Mouse (Mus musculus) cerebellum, adult 2 months (tissue): ENCODE results near the gene Hist1h1e. TPM values are rescaled to one million over a fixed set of nuclear protein-coding genes. Genes with fewer than 3 reads are reported as not detected.
A peak's percentile ranks its signal among the peaks of the same experiment; 100 is the strongest.
"Not testable (repeated sequence)": the region's sequence is repeated elsewhere in the genome, so short reads cannot be mapped to it uniquely, and the experiment has no call there.

Experiments
- DNase-seq, 2 experiments: peaks; one replicate each; pipeline ENCODE4 v3.0.0; 2021
- H3K27ac ChIP-seq: fragments of 200-500 bp; 2 replicates; pipeline ENCODE4 v1.5.1; 2012; ENCODE audit warnings: low read length, control low read depth, inconsistent platforms; ENCODE audit not compliant: insufficient read depth
- H3K27me3 ChIP-seq: fragments of 200-500 bp; 2 replicates; pipeline ENCODE4 v1.6.1; 2012; ENCODE audit warnings: inconsistent platforms, mild to moderate bottlenecking, low read length, moderate library complexity; ENCODE audit not compliant: control insufficient read depth, insufficient read depth
- H3K4me1 ChIP-seq: fragments of 200-500 bp; 2 replicates; pipeline ENCODE4 v1.6.1; 2011; ENCODE audit warnings: low read length; ENCODE audit not compliant: control insufficient read depth, insufficient read depth
- H3K4me3 ChIP-seq: fragments of 200-500 bp; replicated peaks from 2 replicates; pipeline ENCODE3; 2011; ENCODE audit warnings: mild to moderate bottlenecking, low read depth, low read length, control low read depth; ENCODE audit not compliant: insufficient read depth
- CTCF ChIP-seq: fragments of 200-500 bp; IDR thresholded peaks from 2 replicates; pipeline ENCODE4 v1.5.1; 2011; ENCODE audit warnings: low read depth, mild to moderate bottlenecking, control low read depth, low read length, moderate library complexity, borderline replicate concordance; ENCODE audit not compliant: insufficient read depth
- POLR2A ChIP-seq: fragments of 200-500 bp; IDR thresholded peaks from 2 replicates; pipeline ENCODE4 v1.6.1; 2011; ENCODE audit warnings: low read length, control low read depth, borderline replicate concordance; ENCODE audit not compliant: insufficient read depth
- WGBS: fragments of 180-500 bp; shearing (Covaris S2); methylation state at CpG from one replicate; pipeline ENCODE4 v1.1.7; 2018; 5-methylcytosine and 5-hydroxymethylcytosine counted together
- polyA plus RNA-seq: library from polyadenylated mRNA; depleted of rRNA; stranded (reverse); fragments of >200 nt; gene quantifications from 2 replicates; pipeline ENCODE4 v1.2.3, GENCODE M21; 2012; rRNA removed

Hist1h1e gene
- polyA plus RNA-seq, 1 experiment: 4.1 TPM

- 46% methylated on average over 2 of the region's 2 CpGs for WGBS
- no peaks in the 10 kb centered on the region for H3K27me3 ChIP-seq
- no peak overlapping the region for H3K4me3 ChIP-seq
- DNase-seq: no peak
- TF ChIP-seq CTCF: no peak
- TF ChIP-seq POLR2A: no peak
- H3K4me1 ChIP-seq: no peaks in the 10 kb centered on the region
- no peak overlapping the region for H3K27ac ChIP-seq
These were observed 49.9 kb downstream of the Hist1h1e start for GRCm38 (mm10) chr13:23572218-23573033.

GRCm38 (mm10) chr13:23571504-23572217 is 50.7 kb downstream of the Hist1h1e start:
- H3K4me1 ChIP-seq, DNase-seq, H3K27me3 ChIP-seq: not testable (repeated sequence)
- 2% methylated on average over 18 of the region's 34 CpGs for WGBS
- peak overlapping the region; percentile 58 for H3K4me3 ChIP-seq
- peak overlapping the region; percentile 77 for H3K27ac ChIP-seq

- DNase-seq: peak; percentile 78 to 88
- WGBS: under 1% methylated on average over 18 of the region's 18 CpGs
- Histone ChIP-seq H3K27ac (peak within 1 kb of the TSS; percentile 85), H3K4me3 (peak within 1 kb of the TSS; percentile 58), H3K4me1 (no peaks in the 10 kb centered on the region), H3K27me3 (no peaks in the 10 kb centered on the region)
- no peak for TF ChIP-seq CTCF
These were observed 51.3 kb downstream of the Hist1h1e start, which contains the start of the genes Hist1h2ae and Hist1h2bg for GRCm38 (mm10) chr13:23571022-23571503. Gene Hist1h2ae, minus strand, starts transcription at chr13:23571220. Gene Hist1h2bg, plus strand, starts transcription at chr13:23571396.

Other genes with a start within 250 kb of the Hist1h1e start
- gene Abt1, start 198.7 kb downstream of the Hist1h1e start, polyA plus RNA-seq: 9.8 and 10.7 TPM in 2 replicates
- 0.21 and 0.32 TPM in 2 replicates for gene Btn1a1, start 156.7 kb downstream of the Hist1h1e start, polyA plus RNA-seq
- 0.20 and 0.21 TPM in 2 replicates for gene Btn2a2, start 133.7 kb downstream of the Hist1h1e start, polyA plus RNA-seq
- 33.0 and 35.8 TPM in 2 replicates for gene Hist1h4h, start 91.5 kb downstream of the Hist1h1e start, polyA plus RNA-seq
- 0.60 and 2.4 TPM in 2 replicates for gene Hist1h2af, start 88.7 kb downstream of the Hist1h1e start, polyA plus RNA-seq
- 0.29 TPM in 1 of 2 replicates, not detected in the other for gene Hist1h3g, start 87.1 kb downstream of the Hist1h1e start, polyA plus RNA-seq
- gene Hist1h2bh, start 79.2 kb downstream of the Hist1h1e start, polyA plus RNA-seq: 0.33 and 0.34 TPM in 2 replicates
- 0.32 and 0.33 TPM in 2 replicates for gene Hist1h3f, start 78.5 kb downstream of the Hist1h1e start, polyA plus RNA-seq
- 4.7 and 7.0 TPM in 2 replicates for gene Hist1h4f, start 70.9 kb downstream of the Hist1h1e start, polyA plus RNA-seq
- 0.05 and 0.14 TPM in 2 replicates for gene Hist1h1d, start 69.3 kb downstream of the Hist1h1e start, polyA plus RNA-seq
- 1.5 and 3.2 TPM in 2 replicates for gene Hist1h3e, start 60.2 kb downstream of the Hist1h1e start, polyA plus RNA-seq
- 0.33 and 0.60 TPM in 2 replicates for gene Hist1h2ae, start 51.3 kb downstream of the Hist1h1e start, polyA plus RNA-seq
- 7.3 and 9.3 TPM in 2 replicates for gene Hist1h2bg, start 51.2 kb downstream of the Hist1h1e start, polyA plus RNA-seq
- gene Hist1h2bf, start 48.4 kb downstream of the Hist1h1e start, polyA plus RNA-seq: 0.65 and 0.98 TPM in 2 replicates
- gene Hist1h2ad, start 48.2 kb downstream of the Hist1h1e start, polyA plus RNA-seq: 1.2 and 1.9 TPM in 2 replicates
- gene Hist1h3d, start 46.8 kb downstream of the Hist1h1e start, polyA plus RNA-seq: 2.0 and 2.8 TPM in 2 replicates
- 5.8 and 8.0 TPM in 2 replicates for gene Hist1h4d, start 41.0 kb downstream of the Hist1h1e start, polyA plus RNA-seq
- gene Hist1h2be, start 1.4 kb downstream of the Hist1h1e start, polyA plus RNA-seq: 4.2 and 5.5 TPM in 2 replicates
- gene Hist1h2ac, start 61.4 kb upstream of the Hist1h1e start, polyA plus RNA-seq: 0.85 and 1.1 TPM in 2 replicates
- gene Hist1h2bc, start 61.6 kb upstream of the Hist1h1e start, polyA plus RNA-seq: 109 and 119 TPM in 2 replicates
- gene Hist1h1t, start 73.3 kb upstream of the Hist1h1e start, polyA plus RNA-seq: not detected in 2 replicates
- 5.8 and 9.1 TPM in 2 replicates for gene Hist1h4c, start 75.9 kb upstream of the Hist1h1e start, polyA plus RNA-seq
- gene Hfe, start 88.3 kb upstream of the Hist1h1e start, polyA plus RNA-seq: 6.2 and 7.1 TPM in 2 replicates
- 34.6 and 42.8 TPM in 2 replicates for gene Hist1h1c, start 116.2 kb upstream of the Hist1h1e start, polyA plus RNA-seq
- 0.23 and 0.30 TPM in 2 replicates for gene Hist1h3c, start 123.0 kb upstream of the Hist1h1e start, polyA plus RNA-seq
- 0.56 and 0.97 TPM in 2 replicates for gene Hist1h2bb, start 124.2 kb upstream of the Hist1h1e start, polyA plus RNA-seq
- gene Hist1h2ab, start 128.6 kb upstream of the Hist1h1e start, polyA plus RNA-seq: 1.1 TPM in 1 of 2 replicates, not detected in the other
- 0.40 TPM in 1 of 2 replicates, not detected in the other for gene Hist1h3b, start 129.7 kb upstream of the Hist1h1e start, polyA plus RNA-seq
- gene Hist1h4b, start 134.5 kb upstream of the Hist1h1e start, polyA plus RNA-seq: 4.8 and 5.4 TPM in 2 replicates
- 3.5 and 4.7 TPM in 2 replicates for gene Hist1h4a, start 138.7 kb upstream of the Hist1h1e start, polyA plus RNA-seq
- gene Hist1h3a, start 139.8 kb upstream of the Hist1h1e start, polyA plus RNA-seq: 0.43 and 1.2 TPM in 2 replicates
- gene Hist1h1a, start 141.1 kb upstream of the Hist1h1e start, polyA plus RNA-seq: 0.52 TPM in 1 of 2 replicates, not detected in the other
- gene Trim38, start 147.4 kb upstream of the Hist1h1e start, polyA plus RNA-seq: 0.08 and 0.10 TPM in 2 replicates
- not detected in 2 replicates for gene Slc17a2, start 184.4 kb upstream of the Hist1h1e start, polyA plus RNA-seq
- 0.02 TPM in 1 of 2 replicates, not detected in the other for gene Slc17a3, start 216.9 kb upstream of the Hist1h1e start, polyA plus RNA-seq
- not detected in 2 replicates for gene Slc17a1, start 245.2 kb upstream of the Hist1h1e start, polyA plus RNA-seq